Mouse (Mus musculus) forebrain, embryonic 13.5 days (tissue): Measurements from ENCODE around the gene Pced1a. TPM values are rescaled to one million over a fixed set of nuclear protein-coding genes. Genes with fewer than 3 reads are reported as not detected.
A peak's percentile ranks its signal among the peaks of the same experiment; 100 is the strongest.

Experiments
- ATAC-seq: fragments of 200-750 bp; cut with Nextera tagmentation; 2 replicates; pipeline ENCODE4 v1.8.0; 2017
- H3K27ac ChIP-seq: fragments of 300-500 bp; sonication (generic); 2 replicates; pipeline ENCODE4 v1.5.1; 2015; ENCODE audit warnings: inconsistent platforms, mild to moderate bottlenecking, moderate library complexity
- H3K27me3 ChIP-seq: fragments of 300-500 bp; sonication (generic); 2 replicates; pipeline ENCODE4 v1.6.1; 2015; ENCODE audit warnings: mild to moderate bottlenecking, inconsistent platforms
- H3K36me3 ChIP-seq: fragments of 300-500 bp; sonication (generic); 2 replicates; pipeline ENCODE4 v1.6.1; 2015; ENCODE audit warnings: mild to moderate bottlenecking, inconsistent platforms; ENCODE audit not compliant: poor library complexity, severe bottlenecking
- H3K4me1 ChIP-seq: fragments of 300-500 bp; sonication (generic); 2 replicates; pipeline ENCODE4 v1.6.1; 2015; ENCODE audit warnings: inconsistent platforms
- H3K4me2 ChIP-seq: fragments of 300-500 bp; sonication (generic); 2 replicates; pipeline ENCODE4 v1.6.1; 2015; ENCODE audit warnings: inconsistent platforms, mild to moderate bottlenecking, moderate library complexity
- H3K4me3 ChIP-seq: fragments of 300-500 bp; sonication (generic); 2 replicates; pipeline ENCODE4 v1.5.1; 2015; ENCODE audit warnings: mild to moderate bottlenecking, inconsistent platforms
- H3K9ac ChIP-seq: fragments of 300-500 bp; sonication (generic); 2 replicates; pipeline ENCODE4 v1.6.1; 2015; ENCODE audit warnings: mild to moderate bottlenecking, inconsistent platforms
- H3K9me3 ChIP-seq: fragments of 300-500 bp; sonication (generic); replicated peaks from 2 replicates; pipeline ENCODE4 v1.6.1; 2016; ENCODE audit warnings: inconsistent platforms
- WGBS: fragments of 180-500 bp; shearing (Covaris S2); methylation state at CpG from one replicate; pipeline ENCODE4 v1.1.7; 2015; 5-methylcytosine and 5-hydroxymethylcytosine counted together
- polyA plus RNA-seq: library from polyadenylated mRNA; unstranded; fragments of >200 nt; fragmentation: Nextera tagmentation; extraction: Ambion mirVana; gene quantifications from 2 replicates; pipeline ENCODE4 v1.2.1, GENCODE M21; 2015

Gene Pced1a
- polyA plus RNA-seq, 1 experiment from 2014 or later, result 9.0 TPM

GRCm38 (mm10) chr2:130404939-130405338 lies 19.6 kb downstream of the Pced1a start, which contains the start of the genes Gm28372 and 1700020A23Rik:
Gm28372 (plus strand) TSS chr2:130405239.
1700020A23Rik (plus strand) TSS chr2:130405259.
- H3K9me3 ChIP-seq, result no peaks in the 10 kb centered on the region
- ATAC-seq, result no peak
- WGBS, result 83% methylated on average over 1 of the region's 1 CpGs
- no peak within 1 kb of the TSS for H3K9ac ChIP-seq
- H3K4me1 ChIP-seq, result 0 out of 2 replicates have a peak, but pooled peaks cover 6% of the 10 kb centered on the region
- H3K36me3 ChIP-seq, result no peaks in the 10 kb centered on the region
- H3K4me3 ChIP-seq, result no peak within 1 kb of the TSS
- no peak within 1 kb of the TSS for H3K4me2 ChIP-seq
- no peak within 1 kb of the TSS for H3K27ac ChIP-seq
- peaks cover 15% of the 10 kb centered on the region; the same call in 1 of the 2 replicates for H3K27me3 ChIP-seq

- Histone ChIP-seq H3K4me2 (no peak overlapping the region), H3K4me1 (peaks cover 12% of the 10 kb centered on the region), H3K9ac (no peak overlapping the region), H3K9me3 (no peaks in the 10 kb centered on the region), H3K27ac (no peak overlapping the region), H3K36me3 (no peaks in the 10 kb centered on the region), H3K4me3 (no peak overlapping the region), H3K27me3 (peaks cover 25% of the 10 kb centered on the region)
- no peak for ATAC-seq
- 84% methylated on average over 4 of the region's 4 CpGs for WGBS
Measured at GRCm38 (mm10) chr2:130401891-130402290, 22.6 kb downstream of the Pced1a start.

GRCm38 (mm10) chr2:130400046-130400445 lies 24.5 kb downstream of the Pced1a start:
- H3K9ac ChIP-seq, result no peak overlapping the region
- 91% methylated on average over 1 of the region's 1 CpGs for WGBS
- H3K27ac ChIP-seq, result no peak overlapping the region
- no peak for ATAC-seq
- H3K27me3 ChIP-seq, result peaks cover 19% of the 10 kb centered on the region
- peaks cover 17% of the 10 kb centered on the region for H3K4me1 ChIP-seq
- H3K4me2 ChIP-seq, result no peak overlapping the region
- H3K9me3 ChIP-seq, result no peaks in the 10 kb centered on the region
- H3K36me3 ChIP-seq, result no peaks in the 10 kb centered on the region; the same call in 1 of the 2 replicates
- no peak overlapping the region for H3K4me3 ChIP-seq

GRCm38 (mm10) chr2:130398091-130398490 lies 26.4 kb downstream of the Pced1a start:
- no peak overlapping the region for H3K9ac ChIP-seq
- ATAC-seq, result no peak
- H3K4me3 ChIP-seq, result peak overlapping the region; percentile 57
- 14% methylated on average over 14 of the region's 14 CpGs for WGBS
- H3K4me2 ChIP-seq, result peak overlapping the region; percentile 95
- no peaks in the 10 kb centered on the region for H3K9me3 ChIP-seq
- H3K36me3 ChIP-seq, result peaks cover 11% of the 10 kb centered on the region
- no peak overlapping the region for H3K27ac ChIP-seq
- H3K27me3 ChIP-seq, result peaks cover 19% of the 10 kb centered on the region
- peaks cover 17% of the 10 kb centered on the region for H3K4me1 ChIP-seq

- peaks cover 17% of the 10 kb centered on the region for H3K4me1 ChIP-seq
- under 1% methylated on average over 42 of the region's 53 CpGs for WGBS
- peak within 1 kb of the TSS; percentile 78 for H3K9ac ChIP-seq
- peaks cover 12% of the 10 kb centered on the region for H3K27me3 ChIP-seq
- no peaks in the 10 kb centered on the region for H3K9me3 ChIP-seq
- H3K27ac ChIP-seq, result no peak within 1 kb of the TSS; the same call in 1 of the 2 replicates
- peaks cover 14% of the 10 kb centered on the region for H3K36me3 ChIP-seq
- H3K4me3 ChIP-seq, result peak within 1 kb of the TSS; percentile 57
- peak within 1 kb of the TSS; percentile 95 for H3K4me2 ChIP-seq
- ATAC-seq, result peak; percentile 85
Measured at GRCm38 (mm10) chr2:130397186-130397985, 27.1 kb downstream of the Pced1a start, which contains the start of gene Cpxm1. Cpxm1 (minus strand) TSS chr2:130397574.

GRCm38 (mm10) chr2:130395696-130396095 lies 28.8 kb downstream of the Pced1a start:
- Histone ChIP-seq H3K9me3 (no peaks in the 10 kb centered on the region), H3K27me3 (peaks cover 12% of the 10 kb centered on the region), H3K4me2 (no peak overlapping the region), H3K9ac (no peak overlapping the region), H3K4me3 (no peak overlapping the region), H3K4me1 (peaks cover 17% of the 10 kb centered on the region), H3K36me3 (peaks cover 16% of the 10 kb centered on the region), H3K27ac (no peak overlapping the region)
- WGBS, result 92% methylated on average over 11 of the region's 11 CpGs
- no peak for ATAC-seq

- H3K4me2 ChIP-seq, result no peak overlapping the region
- peaks cover 19% of the 10 kb centered on the region for H3K36me3 ChIP-seq
- no peak for ATAC-seq
- H3K27me3 ChIP-seq, result peaks cover under 1% of the 10 kb centered on the region; the same call in 1 of the 2 replicates
- H3K4me1 ChIP-seq, result peaks cover 13% of the 10 kb centered on the region
- H3K9me3 ChIP-seq, result no peaks in the 10 kb centered on the region
- no peak overlapping the region for H3K9ac ChIP-seq
- 93% methylated on average over 3 of the region's 3 CpGs for WGBS
- no peak overlapping the region for H3K27ac ChIP-seq
- no peak overlapping the region for H3K4me3 ChIP-seq
Measured at GRCm38 (mm10) chr2:130392836-130393235, 31.7 kb downstream of the Pced1a start.

GRCm38 (mm10) chr2:130390993-130391625 lies 33.4 kb downstream of the Pced1a start:
- peaks cover 19% of the 10 kb centered on the region for H3K36me3 ChIP-seq
- no peak overlapping the region for H3K4me3 ChIP-seq
- H3K9me3 ChIP-seq, result no peaks in the 10 kb centered on the region
- H3K4me1 ChIP-seq, result no peaks in the 10 kb centered on the region
- H3K4me2 ChIP-seq, result no peak overlapping the region
- whole genome bisulfite sequencing, result 87% methylated on average over 11 of the region's 11 CpGs
- no peaks in the 10 kb centered on the region for H3K27me3 ChIP-seq
- H3K9ac ChIP-seq, result no peak overlapping the region
- no peak for ATAC-seq
- H3K27ac ChIP-seq, result no peak overlapping the region

- no peak for ATAC-seq
- WGBS, result 69% methylated on average over 2 of the region's 2 CpGs
- H3K9me3 ChIP-seq, result no peaks in the 10 kb centered on the region
Measured at GRCm38 (mm10) chr2:130388796-130389195, 35.7 kb downstream of the Pced1a start.

GRCm38 (mm10) chr2:130386212-130386611 lies 38.3 kb downstream of the Pced1a start:
- Histone ChIP-seq H3K4me2 (no peak overlapping the region), H3K4me1 (no peaks in the 10 kb centered on the region), H3K9me3 (no peaks in the 10 kb centered on the region), H3K27ac (no peak overlapping the region), H3K9ac (no peak overlapping the region), H3K4me3 (no peak overlapping the region), H3K27me3 (no peaks in the 10 kb centered on the region), H3K36me3 (0 out of 2 replicates have a peak, but pooled peaks cover 5% of the 10 kb centered on the region)
- WGBS, result 83% methylated on average over 1 of the region's 1 CpGs
- no peak for ATAC-seq

More at GRCm38 (mm10) chr2:130388796-130389195, 35.7 kb downstream of the Pced1a start:
- Histone ChIP-seq H3K4me1 (no peaks in the 10 kb centered on the region), H3K4me2 (no peak overlapping the region), H3K9ac (no peak overlapping the region), H3K36me3 (peaks cover 14% of the 10 kb centered on the region), H3K27me3 (no peaks in the 10 kb centered on the region), H3K4me3 (no peak overlapping the region), H3K27ac (no peak overlapping the region)

GRCm38 (mm10) chr2:130383895-130384294 lies 40.6 kb downstream of the Pced1a start:
- ATAC-seq, result no peak
- 64% methylated on average over 6 of the region's 6 CpGs for whole genome bisulfite sequencing

GRCm38 (mm10) chr2:130383205-130383604 lies 41.3 kb downstream of the Pced1a start:
- H3K4me3 ChIP-seq, result no peak overlapping the region
- H3K27ac ChIP-seq, result no peak overlapping the region
- 28% methylated on average over 3 of the region's 3 CpGs for WGBS
- H3K27me3 ChIP-seq, result no peaks in the 10 kb centered on the region
- H3K9me3 ChIP-seq, result no peaks in the 10 kb centered on the region
- no peak overlapping the region for H3K9ac ChIP-seq
- ATAC-seq, result no peak
- H3K4me1 ChIP-seq, result no peaks in the 10 kb centered on the region
- H3K36me3 ChIP-seq, result no peaks in the 10 kb centered on the region
- no peak overlapping the region for H3K4me2 ChIP-seq

More at GRCm38 (mm10) chr2:130383895-130384294, 40.6 kb downstream of the Pced1a start:
- no peaks in the 10 kb centered on the region for H3K27me3 ChIP-seq
- H3K9ac ChIP-seq, result no peak overlapping the region
- H3K36me3 ChIP-seq, result no peaks in the 10 kb centered on the region
- no peak overlapping the region for H3K4me2 ChIP-seq
- H3K4me1 ChIP-seq, result no peaks in the 10 kb centered on the region
- no peak overlapping the region for H3K27ac ChIP-seq
- H3K4me3 ChIP-seq, result no peak overlapping the region
- no peaks in the 10 kb centered on the region for H3K9me3 ChIP-seq
